Mouse (Mus musculus) hindbrain, embryonic 12.5 days (tissue): ENCODE measurements around the gene Rtn1. TPM values are rescaled to one million over a fixed set of nuclear protein-coding genes. Genes with fewer than 3 reads are reported as not detected.

Experiments
- ATAC-seq: fragments of 200-750 bp; cut with Nextera tagmentation; 2 replicates; pipeline ENCODE4 v1.8.0; 2017; ENCODE audit warnings: moderate TSS enrichment; ENCODE audit not compliant: low FRiP score
- H3K27ac ChIP-seq: fragments of 300-500 bp; sonication (generic); 2 replicates; pipeline ENCODE4 v1.5.1; 2016; ENCODE audit warnings: mild to moderate bottlenecking
- H3K27me3 ChIP-seq: fragments of 300-500 bp; sonication (generic); 2 replicates; pipeline ENCODE4 v1.6.1; 2016; ENCODE audit warnings: mild to moderate bottlenecking
- H3K36me3 ChIP-seq: fragments of 300-500 bp; sonication (generic); 2 replicates; pipeline ENCODE4 v1.6.1; 2016; ENCODE audit warnings: mild to moderate bottlenecking
- H3K4me1 ChIP-seq: fragments of 300-500 bp; sonication (generic); 2 replicates; pipeline ENCODE4 v1.6.1; 2016
- H3K4me2 ChIP-seq: fragments of 300-500 bp; sonication (generic); replicated peaks from 2 replicates; pipeline ENCODE4 v1.6.1; 2016; ENCODE audit warnings: mild to moderate bottlenecking
- H3K4me3 ChIP-seq: fragments of 300-500 bp; sonication (generic); 2 replicates; pipeline ENCODE4 v1.5.1; 2016; ENCODE audit warnings: mild to moderate bottlenecking
- H3K9ac ChIP-seq: fragments of 300-500 bp; sonication (generic); 2 replicates; pipeline ENCODE4 v1.6.1; 2016; ENCODE audit warnings: mild to moderate bottlenecking, moderate library complexity
- H3K9me3 ChIP-seq: fragments of 300-500 bp; sonication (generic); replicated peaks from 2 replicates; pipeline ENCODE4 v1.6.1; 2016; ENCODE audit warnings: mild to moderate bottlenecking
- WGBS: fragments of 180-500 bp; shearing (Covaris S2); methylation state at CpG from one replicate; pipeline ENCODE4 v1.1.7; 2016; 5-methylcytosine and 5-hydroxymethylcytosine counted together
- polyA plus RNA-seq: library from polyadenylated mRNA; unstranded; fragments of >200 nt; fragmentation: Nextera tagmentation; extraction: Ambion mirVana; gene quantifications from 2 replicates; pipeline ENCODE4 v1.2.1, GENCODE M21; 2016

Gene Rtn1
- polyA plus RNA-seq, 1 experiment from 2014 or later: 892 TPM

DNA sequence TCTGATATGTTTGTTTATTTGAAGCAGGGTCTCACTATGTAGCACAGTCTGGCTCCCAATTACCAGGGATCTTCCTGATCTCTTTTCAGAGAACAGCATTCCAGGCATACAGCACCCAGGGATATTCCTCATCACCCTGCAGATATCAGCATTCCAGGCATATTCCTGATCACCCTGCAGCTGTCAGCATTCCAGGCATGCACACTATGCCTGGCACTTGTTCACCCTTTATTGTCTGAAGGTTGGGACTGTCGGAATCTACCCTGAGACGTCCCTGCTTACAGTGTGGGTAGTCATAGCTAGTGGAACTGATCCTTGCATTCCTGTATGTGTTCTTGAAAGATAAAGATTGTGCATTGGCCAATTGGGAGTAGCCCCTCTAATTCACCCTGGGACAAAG lies 65.2 kb downstream of the Rtn1 start:
- no peaks in the 10 kb centered on the region for H3K27me3 ChIP-seq
- no peaks in the 10 kb centered on the region for H3K36me3 ChIP-seq
- H3K4me1 ChIP-seq: no peaks in the 10 kb centered on the region
- no peak overlapping the region for H3K9ac ChIP-seq
- no peak overlapping the region for H3K27ac ChIP-seq
- WGBS: 44% methylated on average over 2 of the region's 2 CpGs
- H3K9me3 ChIP-seq: no peaks in the 10 kb centered on the region
- no peak overlapping the region for H3K4me2 ChIP-seq
- no peak overlapping the region for H3K4me3 ChIP-seq
- no peak for ATAC-seq

DNA sequence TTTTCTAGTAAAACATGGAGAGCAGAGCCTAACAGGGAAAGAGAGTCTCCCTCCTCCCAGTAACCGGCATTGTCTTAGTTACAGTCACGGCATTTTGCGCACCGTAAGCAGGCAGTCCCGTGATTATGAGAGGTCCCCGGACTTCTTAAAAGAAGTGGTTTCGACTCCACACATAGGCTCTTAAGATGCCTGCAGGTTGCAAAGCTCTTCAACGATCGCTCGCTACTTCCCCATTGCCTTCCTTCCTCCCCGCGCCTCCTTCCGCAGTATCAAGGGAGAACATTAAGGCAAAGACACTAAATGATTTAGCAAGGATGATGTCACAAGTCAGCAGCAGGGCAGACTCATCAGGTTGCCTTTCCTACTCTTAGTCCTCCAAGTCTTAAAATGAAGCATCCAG lies 72.8 kb downstream of the Rtn1 start:
- H3K4me1 ChIP-seq: peaks cover 2% of the 10 kb centered on the region; the same call in 1 of the 2 replicates
- no peak overlapping the region for H3K4me3 ChIP-seq
- H3K27me3 ChIP-seq: no peaks in the 10 kb centered on the region
- 95% methylated on average over 13 of the region's 13 CpGs for WGBS
- no peaks in the 10 kb centered on the region for H3K36me3 ChIP-seq
- H3K9me3 ChIP-seq: no peaks in the 10 kb centered on the region
- ATAC-seq: no peak
- no peak overlapping the region for H3K9ac ChIP-seq
- H3K4me2 ChIP-seq: no peak overlapping the region
- H3K27ac ChIP-seq: no peak overlapping the region

DNA sequence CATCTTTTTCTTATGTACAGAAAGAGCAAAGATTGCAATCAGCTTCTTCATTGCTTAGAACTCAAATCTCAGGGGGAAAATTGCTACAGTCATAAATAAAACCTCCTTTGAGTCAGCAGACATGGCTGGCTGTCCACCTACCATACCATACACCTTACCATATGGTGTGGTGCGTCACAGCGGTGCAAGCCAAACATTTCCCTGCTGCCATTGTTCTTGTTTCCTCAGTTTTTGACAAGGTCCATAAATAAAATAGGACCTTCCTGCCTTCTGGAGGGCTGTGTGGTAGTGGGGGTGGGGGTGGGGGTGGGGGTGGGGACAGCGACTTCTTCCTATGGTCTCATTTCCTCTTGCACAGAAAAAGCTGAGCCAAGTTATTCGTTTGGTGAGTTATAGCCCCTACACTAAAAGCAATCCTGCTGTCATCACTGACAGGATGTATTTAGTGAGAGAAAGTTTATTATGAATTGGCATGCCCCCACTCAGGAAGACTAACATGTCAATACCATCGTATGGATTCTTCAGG lies 76.3 kb downstream of the Rtn1 start:
- no peaks in the 10 kb centered on the region for H3K27me3 ChIP-seq
- H3K4me2 ChIP-seq: no peak overlapping the region
- H3K27ac ChIP-seq: no peak overlapping the region
- no peaks in the 10 kb centered on the region for H3K36me3 ChIP-seq
- H3K4me1 ChIP-seq: peaks cover 2% of the 10 kb centered on the region; the same call in 1 of the 2 replicates
- WGBS: 83% methylated on average over 5 of the region's 5 CpGs
- no peak for ATAC-seq
- no peaks in the 10 kb centered on the region for H3K9me3 ChIP-seq
- no peak overlapping the region for H3K4me3 ChIP-seq
- no peak overlapping the region for H3K9ac ChIP-seq

DNA sequence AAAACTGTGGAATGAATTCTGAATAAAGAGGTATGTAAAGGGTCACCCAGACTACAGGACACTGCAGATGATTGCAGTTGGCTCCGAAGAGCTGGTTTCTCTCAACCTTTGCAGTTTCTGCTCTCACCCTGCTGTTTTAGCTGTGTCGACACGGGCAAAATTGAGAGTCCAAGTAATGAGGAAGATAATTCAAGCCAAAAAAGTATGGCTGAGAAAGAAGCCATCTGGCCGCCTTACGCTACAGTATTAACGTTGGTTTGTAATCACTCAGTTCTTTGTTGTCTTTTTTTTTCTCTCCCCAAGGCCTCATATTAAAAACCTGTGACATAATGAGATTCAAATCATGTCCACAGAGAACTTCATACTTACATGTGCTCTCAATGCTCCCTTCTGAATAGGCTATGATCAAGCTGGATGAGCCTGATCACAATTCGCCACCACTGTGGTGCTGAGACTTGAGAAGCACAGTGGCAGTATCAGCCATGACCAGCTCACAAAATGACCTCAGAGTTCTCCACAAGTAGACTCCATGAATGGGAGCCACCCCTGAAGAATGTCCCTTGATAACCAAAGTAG lies 76.9 kb downstream of the Rtn1 start:
- no peak overlapping the region for H3K9ac ChIP-seq
- WGBS: 70% methylated on average over 7 of the region's 7 CpGs
- no peak overlapping the region for H3K4me2 ChIP-seq
- no peaks in the 10 kb centered on the region for H3K27me3 ChIP-seq
- ATAC-seq: no peak
- H3K4me1 ChIP-seq: peaks cover 2% of the 10 kb centered on the region; the same call in 1 of the 2 replicates
- H3K9me3 ChIP-seq: no peaks in the 10 kb centered on the region
- H3K27ac ChIP-seq: no peak overlapping the region
- no peak overlapping the region for H3K4me3 ChIP-seq
- H3K36me3 ChIP-seq: no peaks in the 10 kb centered on the region

DNA sequence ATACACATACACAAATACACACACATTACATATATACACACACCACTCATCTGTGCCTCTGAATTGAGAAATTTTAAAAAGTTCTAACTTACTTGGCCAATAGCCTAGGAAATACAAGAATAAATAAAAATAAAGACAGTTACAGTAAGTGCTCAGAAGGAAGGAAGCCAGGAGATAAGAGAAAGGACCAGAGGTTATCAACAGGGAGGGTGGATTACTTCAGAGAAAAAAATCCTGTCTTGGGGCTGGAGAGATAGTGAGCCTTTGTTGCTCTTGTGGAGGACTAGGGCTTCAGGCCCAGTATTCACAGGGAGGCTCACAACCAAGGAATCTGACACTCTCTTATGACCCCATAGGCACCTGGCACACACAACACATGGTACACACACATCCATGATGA lies 82.8 kb downstream of the Rtn1 start:
- no peak overlapping the region for H3K9ac ChIP-seq
- no peaks in the 10 kb centered on the region for H3K9me3 ChIP-seq
- H3K27me3 ChIP-seq: no peaks in the 10 kb centered on the region
- H3K27ac ChIP-seq: no peak overlapping the region
- H3K4me3 ChIP-seq: no peak overlapping the region
- H3K4me1 ChIP-seq: peaks cover 7% of the 10 kb centered on the region
- no peaks in the 10 kb centered on the region for H3K36me3 ChIP-seq
- no peak overlapping the region for H3K4me2 ChIP-seq
- ATAC-seq: no peak

DNA sequence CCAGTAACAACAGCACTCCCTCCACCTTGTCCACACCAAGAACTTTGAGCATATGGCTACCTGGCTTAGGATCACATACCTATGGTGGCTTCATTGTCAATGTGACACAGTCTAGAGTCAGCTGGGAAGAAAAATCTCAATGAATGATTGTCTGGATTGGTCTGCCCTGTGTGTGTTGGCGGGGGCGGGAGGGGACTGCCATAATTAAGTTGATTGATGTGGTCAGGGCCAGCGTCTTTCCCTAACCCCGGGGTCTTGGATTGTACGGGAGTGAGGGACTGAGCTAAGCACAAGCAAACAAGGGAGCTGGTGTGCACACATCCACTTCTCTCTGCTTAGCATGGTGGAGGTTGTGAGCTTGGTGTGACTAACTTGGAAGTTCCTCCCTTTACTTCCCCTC lies 83.8 kb downstream of the Rtn1 start:
- Histone ChIP-seq H3K27me3 (no peaks in the 10 kb centered on the region), H3K4me2 (no peak overlapping the region), H3K27ac (no peak overlapping the region), H3K9ac (no peak overlapping the region), H3K36me3 (no peaks in the 10 kb centered on the region), H3K4me1 (peaks cover 7% of the 10 kb centered on the region), H3K4me3 (no peak overlapping the region), H3K9me3 (no peaks in the 10 kb centered on the region)
- 36% methylated on average over 5 of the region's 5 CpGs for WGBS
- no peak for ATAC-seq

DNA sequence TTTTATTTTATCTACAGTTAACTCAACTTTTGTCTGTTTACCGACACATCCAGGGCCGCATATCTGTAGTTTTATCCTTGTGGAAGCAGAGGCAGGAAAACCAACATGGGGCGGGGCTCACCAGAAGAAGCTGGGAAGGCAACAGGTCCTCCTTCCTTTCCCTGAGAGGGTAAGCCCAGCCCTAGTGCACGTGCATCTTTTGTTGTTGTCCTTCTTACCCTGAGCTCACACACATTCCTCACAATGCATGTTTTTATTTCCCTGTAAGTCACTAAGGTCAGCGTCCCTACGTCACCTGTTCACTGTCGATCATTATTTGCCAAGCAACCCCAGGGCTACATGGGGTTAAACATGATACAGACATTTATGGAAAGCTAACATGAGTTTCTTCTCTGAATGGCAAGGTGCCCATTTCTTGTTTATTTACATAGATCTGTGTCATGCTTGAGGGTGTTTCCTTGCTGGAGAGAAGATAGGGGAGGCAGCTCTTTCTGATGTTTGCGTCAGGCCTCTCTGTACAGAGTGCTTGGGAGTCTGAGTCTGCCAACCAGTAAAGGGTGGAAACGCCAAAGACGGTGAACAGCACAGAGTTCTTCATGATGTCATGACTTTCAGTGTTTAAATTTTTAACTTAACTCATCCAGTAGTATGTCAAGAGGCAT lies 84.5 kb downstream of the Rtn1 start:
- peaks cover 7% of the 10 kb centered on the region for H3K4me1 ChIP-seq
- no peak for ATAC-seq
- no peaks in the 10 kb centered on the region for H3K9me3 ChIP-seq
- no peak overlapping the region for H3K4me2 ChIP-seq
- H3K4me3 ChIP-seq: no peak overlapping the region
- H3K27me3 ChIP-seq: no peaks in the 10 kb centered on the region
- 87% methylated on average over 10 of the region's 10 CpGs for WGBS
- H3K9ac ChIP-seq: no peak overlapping the region
- no peaks in the 10 kb centered on the region for H3K36me3 ChIP-seq
- no peak overlapping the region for H3K27ac ChIP-seq

DNA sequence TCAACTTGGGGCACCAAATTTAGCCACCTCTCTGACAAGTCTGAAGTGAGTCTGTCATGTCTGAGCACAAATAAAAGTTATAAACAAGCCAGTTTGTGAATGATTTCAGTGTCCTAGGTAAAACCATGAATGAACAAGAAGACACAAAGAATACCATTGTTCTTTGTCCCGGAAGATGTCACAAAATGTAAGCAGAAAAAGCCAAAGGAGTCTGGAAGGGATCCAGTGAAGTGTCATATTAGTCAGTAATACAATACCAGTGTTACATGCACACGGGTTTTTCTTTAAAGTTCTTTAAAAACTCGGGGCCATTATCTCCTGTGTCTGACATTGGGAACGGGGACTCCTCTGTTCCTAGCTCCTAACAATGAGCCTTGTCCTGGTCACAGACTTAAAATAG lies 85.1 kb downstream of the Rtn1 start:
- H3K36me3 ChIP-seq: no peaks in the 10 kb centered on the region
- H3K4me3 ChIP-seq: no peak overlapping the region
- WGBS: 54% methylated on average over 4 of the region's 4 CpGs
- H3K27ac ChIP-seq: no peak overlapping the region
- H3K4me2 ChIP-seq: no peak overlapping the region
- H3K9me3 ChIP-seq: no peaks in the 10 kb centered on the region
- H3K27me3 ChIP-seq: no peaks in the 10 kb centered on the region
- ATAC-seq: no peak
- H3K9ac ChIP-seq: no peak overlapping the region
- peaks cover 7% of the 10 kb centered on the region for H3K4me1 ChIP-seq

DNA sequence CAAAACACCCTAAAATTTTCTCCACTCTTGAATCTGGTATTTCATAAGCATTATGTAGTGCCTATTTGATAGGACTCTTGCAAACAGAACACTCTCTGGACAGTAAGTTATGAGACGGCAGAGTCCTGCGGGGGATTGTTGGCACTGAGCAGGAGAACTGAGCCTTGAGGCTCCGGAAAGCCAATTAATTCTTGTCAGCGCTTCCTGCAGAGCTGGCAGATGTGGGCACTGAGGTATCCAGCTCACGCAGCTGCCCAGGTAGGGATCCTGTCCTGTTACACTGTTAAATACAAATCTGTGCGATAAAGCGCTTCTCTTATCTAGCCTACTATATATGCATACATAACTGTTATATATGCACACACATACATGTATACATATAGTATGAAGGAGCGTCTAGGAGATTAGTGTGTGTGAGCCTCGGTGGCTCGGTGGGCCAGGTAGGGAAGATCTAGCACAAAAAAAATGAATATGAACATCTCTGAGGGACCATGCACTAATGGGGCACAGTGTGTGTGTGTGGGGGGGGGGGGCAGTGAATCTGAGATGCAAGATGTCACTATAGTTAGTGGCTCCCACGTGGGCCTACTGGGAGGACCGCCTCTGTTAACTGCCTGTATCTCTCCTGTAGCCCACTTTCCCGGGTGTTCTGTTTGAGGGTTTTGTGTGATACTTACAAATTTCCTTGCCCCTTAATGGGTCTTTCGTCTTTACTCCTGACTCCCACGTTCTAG lies 93.0 kb downstream of the Rtn1 start:
- Histone ChIP-seq H3K9me3 (no peaks in the 10 kb centered on the region), H3K27me3 (no peaks in the 10 kb centered on the region), H3K4me2 (no peak overlapping the region), H3K27ac (0 out of 2 replicates have a peak overlapping the region, but pooled peaks have one; percentile 2), H3K4me1 (0 out of 2 replicates have a peak, but pooled peaks cover 6% of the 10 kb centered on the region), H3K9ac (no peak overlapping the region), H3K36me3 (no peaks in the 10 kb centered on the region), H3K4me3 (no peak overlapping the region)
- 65% methylated on average over 15 of the region's 15 CpGs for WGBS
- no peak for ATAC-seq

DNA sequence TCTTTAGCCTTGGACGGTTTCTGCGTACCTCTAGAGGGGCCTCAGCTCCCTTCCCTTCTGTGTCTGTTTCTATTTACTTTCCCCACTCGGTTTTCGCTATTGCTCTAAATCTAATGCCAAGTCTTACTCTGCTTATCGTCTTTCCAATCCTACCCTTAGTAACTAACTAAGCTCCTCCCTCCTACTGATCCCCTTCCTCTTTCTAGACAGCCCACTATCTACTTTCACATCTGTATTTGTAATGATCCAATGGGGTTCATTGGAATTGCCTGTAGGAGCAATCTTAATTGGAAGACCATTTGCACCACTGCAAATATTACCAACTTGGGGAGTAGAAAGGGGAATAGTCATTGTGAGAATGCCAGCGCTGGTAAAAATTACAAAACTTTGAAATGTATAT lies 98.0 kb downstream of the Rtn1 start:
- H3K4me3 ChIP-seq: no peak overlapping the region
- H3K4me1 ChIP-seq: 0 out of 2 replicates have a peak, but pooled peaks cover 4% of the 10 kb centered on the region
- 90% methylated on average over 6 of the region's 6 CpGs for WGBS
- no peaks in the 10 kb centered on the region for H3K9me3 ChIP-seq
- H3K27ac ChIP-seq: no peak overlapping the region
- H3K4me2 ChIP-seq: no peak overlapping the region
- H3K36me3 ChIP-seq: no peaks in the 10 kb centered on the region; the same call in 1 of the 2 replicates
- ATAC-seq: no peak
- H3K9ac ChIP-seq: no peak overlapping the region
- H3K27me3 ChIP-seq: no peaks in the 10 kb centered on the region

DNA sequence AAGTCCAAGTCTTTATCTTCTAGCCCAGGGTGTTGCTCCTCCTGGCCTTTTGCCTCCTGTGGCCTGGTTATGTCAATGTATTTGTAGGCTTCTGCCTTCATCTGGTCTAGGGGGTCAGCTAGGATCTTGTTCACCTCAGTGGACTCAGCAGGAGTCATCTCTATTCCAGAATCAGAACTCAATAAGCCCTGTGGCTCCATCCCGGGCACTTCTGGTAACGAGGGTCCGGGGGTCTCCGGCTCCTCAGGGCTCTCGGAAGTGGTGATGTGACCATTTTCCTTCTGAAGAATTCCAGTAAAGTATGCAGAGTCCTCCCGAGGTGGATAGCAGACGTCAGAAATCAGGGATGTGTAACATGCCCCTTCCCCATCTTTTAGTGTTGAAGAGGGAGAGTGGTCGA lies 100.3 kb downstream of the Rtn1 start:
- H3K27ac ChIP-seq: no peak overlapping the region
- H3K4me3 ChIP-seq: no peak overlapping the region
- ATAC-seq: no peak
- H3K27me3 ChIP-seq: no peaks in the 10 kb centered on the region
- no peak overlapping the region for H3K4me2 ChIP-seq
- H3K9me3 ChIP-seq: no peaks in the 10 kb centered on the region
- WGBS: 78% methylated on average over 8 of the region's 8 CpGs
- no peak overlapping the region for H3K9ac ChIP-seq
- H3K36me3 ChIP-seq: peaks cover 1% of the 10 kb centered on the region; the same call in 1 of the 2 replicates
- peaks cover 18% of the 10 kb centered on the region for H3K4me1 ChIP-seq

DNA sequence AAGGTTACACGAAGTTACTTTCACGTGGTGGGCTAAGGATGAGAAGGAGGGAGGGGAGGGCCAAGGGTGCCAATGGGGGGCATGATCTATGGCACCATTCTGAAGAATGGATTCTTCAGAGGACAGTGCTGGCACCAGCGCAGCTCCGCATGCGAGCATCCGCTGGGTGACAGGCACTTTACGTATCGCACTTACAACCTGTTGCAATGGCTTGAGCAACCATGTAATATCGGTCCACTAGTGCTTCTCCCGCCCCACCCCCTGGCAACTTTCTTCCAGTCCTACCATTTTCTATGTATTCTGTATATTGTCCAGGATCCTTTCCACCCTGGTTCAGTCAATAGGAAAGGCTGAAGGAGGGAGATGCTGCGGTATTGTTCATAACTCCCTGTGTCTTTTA lies 102.6 kb downstream of the Rtn1 start:
- Histone ChIP-seq H3K4me3 (no peak overlapping the region), H3K9me3 (no peaks in the 10 kb centered on the region), H3K36me3 (peaks cover 4% of the 10 kb centered on the region; the same call in 1 of the 2 replicates), H3K27me3 (no peaks in the 10 kb centered on the region), H3K27ac (no peak overlapping the region), H3K4me2 (no peak overlapping the region), H3K9ac (no peak overlapping the region), H3K4me1 (peaks cover 25% of the 10 kb centered on the region)
- ATAC-seq: no peak
- 88% methylated on average over 11 of the region's 11 CpGs for WGBS
